ENCODE assay signal across 9 mouse cellular contexts in the genomic region with DNA sequence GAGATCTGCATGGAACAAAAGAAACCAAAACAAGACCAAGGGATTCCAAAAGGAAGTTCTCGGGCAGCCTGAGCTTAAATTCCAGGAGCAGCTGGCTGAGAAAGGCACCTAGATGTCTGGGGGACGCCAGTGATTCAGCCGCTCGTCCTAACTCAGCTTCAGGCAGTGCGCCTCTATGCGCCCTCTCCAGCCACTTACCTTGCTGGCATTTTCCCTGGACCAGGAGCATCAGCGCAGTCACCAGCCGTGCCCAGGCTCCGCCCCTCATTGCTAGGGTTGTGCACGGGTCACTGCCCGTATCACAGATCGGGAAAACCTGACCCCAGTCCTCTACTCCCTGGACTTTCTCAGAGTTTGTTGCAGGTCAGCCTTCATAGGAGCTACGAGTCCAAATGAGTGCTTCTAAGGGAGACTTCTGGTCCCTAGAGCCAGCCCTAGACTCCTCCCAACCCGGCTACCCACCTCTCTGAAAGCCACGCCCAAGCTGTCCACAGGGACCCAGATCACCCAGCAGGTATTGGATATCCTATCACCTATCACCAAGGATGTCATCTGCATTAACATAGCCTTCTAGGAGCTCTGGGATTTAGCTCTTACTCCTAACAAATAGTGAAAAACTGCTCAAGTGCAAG. TPM values are rescaled to one million over a fixed set of nuclear protein-coding genes. Genes with fewer than 3 reads are reported as not detected.
DNase-seq lines count a peak whose midpoint lies in the region; ATAC-seq lines count a peak whose summit lies in the region.
"Had no signal": no experiment of that assay in that cellular context is flagged by ENCODE, and none has a peak within 500 bp of the region (broad histone marks: within the 10 kb centered on the region; RNA-seq: fewer than 3 reads in every experiment).

A gene (minus strand): TSS at position 370 of the 632 bp plus-strand sequence.

- H3K9ac ChIP-seq in heart, embryonic 11.5 days (ENCODE audit: low read depth, low read length): no peak within 1 kb of the TSS
- H3K9ac ChIP-seq in intestine, embryonic 14.5 days (ENCODE audit: low read length): no peak within 1 kb of the TSS
- no peak within 1 kb of the TSS for H3K9ac ChIP-seq in midbrain, embryonic 16.5 days (ENCODE audit: low read depth, low read length)

- DNase-seq in heart, adult 11 months: no peak
- DNase-seq in embryo, embryonic 11 days: peak; percentile 21
- no peak for DNase-seq in intestine, embryonic 14.5 days (ENCODE audit: low spot score)
- DNase-seq in right cerebral cortex, postnatal 10 days (ENCODE audit: low spot score in 2 of 2): no peak
- DNase-seq in adrenal gland, postnatal 10 days: no peak
- no peak for DNase-seq in layer of hippocampus, adult 8-10 months (ENCODE audit: low spot score in 2 of 2)

- H3K9me3 ChIP-seq in heart, embryonic 11.5 days (replicated peaks; ENCODE audit: control insufficient read depth, low read length): no peaks in the 10 kb centered on the region
- H3K9me3 ChIP-seq in intestine, embryonic 14.5 days (ENCODE audit: control insufficient read depth, low read length): no peaks in the 10 kb centered on the region
- H3K9me3 ChIP-seq in midbrain, embryonic 16.5 days (replicated peaks; ENCODE audit: control insufficient read depth, low read length, poor library complexity, severe bottlenecking): no peaks in the 10 kb centered on the region
- H3K9me3 ChIP-seq: G1E had no signal

- no peaks in the 10 kb centered on the region for H3K36me3 ChIP-seq in heart, embryonic 11.5 days (ENCODE audit: control insufficient read depth, insufficient read depth, low read length)
- no peaks in the 10 kb centered on the region for H3K36me3 ChIP-seq in intestine, embryonic 14.5 days (ENCODE audit: control insufficient read depth, insufficient read depth, low read length)
- no peaks in the 10 kb centered on the region for H3K36me3 ChIP-seq in midbrain, embryonic 16.5 days (ENCODE audit: control insufficient read depth, insufficient read depth, low read length)
- H3K36me3 ChIP-seq: G1E had no signal

- H3K27me3 ChIP-seq in heart, embryonic 11.5 days (ENCODE audit: control insufficient read depth, insufficient read depth, low read length): no peaks in the 10 kb centered on the region
- no peaks in the 10 kb centered on the region for H3K27me3 ChIP-seq in intestine, embryonic 14.5 days (replicated peaks; ENCODE audit: control insufficient read depth, insufficient read depth, low read length)
- no peaks in the 10 kb centered on the region for H3K27me3 ChIP-seq in midbrain, embryonic 16.5 days (ENCODE audit: control insufficient read depth, insufficient read depth, low read depth, low read length)

- whole genome bisulfite sequencing in heart, embryonic 11.5 days (ENCODE audit: insufficient replicate concordance): 24% methylated on average over 15 of the region's 15 CpGs
- WGBS in intestine, embryonic 14.5 days: 34% methylated on average over 15 of the region's 15 CpGs
- WGBS in midbrain, embryonic 16.5 days: 28% methylated on average over 15 of the region's 15 CpGs

- H3K4me2 ChIP-seq in heart, embryonic 11.5 days: peak within 1 kb of the TSS; percentile 63
- H3K4me2 ChIP-seq in intestine, embryonic 14.5 days (ENCODE audit: low read length): peak within 1 kb of the TSS; percentile 49
- H3K4me2 ChIP-seq in midbrain, embryonic 16.5 days (ENCODE audit: low read length): peak within 1 kb of the TSS; percentile 51

- no peak; the same call in 1 of the 2 replicates for ATAC-seq in heart, embryonic 11.5 days (replicated peaks; ENCODE audit: insufficient number of reproducible peaks, low FRiP score, low TSS enrichment)
- no peak; the same call in 1 of the 2 replicates for ATAC-seq in intestine, embryonic 14.5 days (replicated peaks; ENCODE audit: low FRiP score, low TSS enrichment, low read depth)
- ATAC-seq in midbrain, embryonic 16.5 days: peak; percentile 54; the same call in 1 of the 2 replicates

- peak within 1 kb of the TSS; percentile 32 for H3K4me3 ChIP-seq in heart, embryonic 11.5 days (ENCODE audit: low read depth, low read length)
- H3K4me3 ChIP-seq in intestine, embryonic 14.5 days (ENCODE audit: low read depth, low read length): peak within 1 kb of the TSS; percentile 20
- H3K4me3 ChIP-seq in midbrain, embryonic 16.5 days (ENCODE audit: low read depth, low read length): peak within 1 kb of the TSS; percentile 27

- no peaks in the 10 kb centered on the region for H3K4me1 ChIP-seq in heart, embryonic 11.5 days (ENCODE audit: control insufficient read depth, insufficient read depth, low read length)
- no peaks in the 10 kb centered on the region for H3K4me1 ChIP-seq in intestine, embryonic 14.5 days (replicated peaks; ENCODE audit: control insufficient read depth, insufficient read depth, low read length)
- H3K4me1 ChIP-seq in midbrain, embryonic 16.5 days (ENCODE audit: control insufficient read depth, insufficient read depth, low read length): no peaks in the 10 kb centered on the region

- no peak within 1 kb of the TSS for H3K27ac ChIP-seq in heart, embryonic 11.5 days (ENCODE audit: low read depth, low read length)
- no peak within 1 kb of the TSS for H3K27ac ChIP-seq in intestine, embryonic 14.5 days (ENCODE audit: low read depth)
- H3K27ac ChIP-seq in midbrain, embryonic 16.5 days (ENCODE audit: low read length): no peak within 1 kb of the TSS

RNA-seq across cellular contexts. Expression of the gene that starts here (rescaled TPM):
- 0.09 TPM in 1 of 2 replicates, not detected in the other for polyA plus RNA-seq in heart, embryonic 11.5 days (2014; fragmentation: Nextera tagmentation; extraction: Ambion mirVana)
- polyA plus RNA-seq in intestine, embryonic 14.5 days (2014; fragmentation: Nextera tagmentation; extraction: Ambion mirVana): 0.05 TPM in 1 of 2 replicates, not detected in the other
- polyA plus RNA-seq in midbrain, embryonic 16.5 days (2015; fragmentation: Nextera tagmentation; extraction: Ambion mirVana): 0.09 TPM in 1 of 2 replicates, not detected in the other
- total RNA-seq in adrenal gland, postnatal 10 days (2021): under 1 TPM in 1 of 2 experiments, not detected in 1; 0.15 TPM
- not detected for total RNA-seq in layer of hippocampus, adult 8-10 months (2022)
- polyA plus RNA-seq: G1E had no signal

Comparison
In these comparisons a context has a peak if more than half of its experiments do, and no peak if none do; other contexts are left out.
1. Peak in ATAC-seq, H3K4me3 ChIP-seq and H3K4me2 ChIP-seq in midbrain, embryonic 16.5 days; RNA of the gene not detected or under 1 TPM.